Mouse (Mus musculus) right cerebral cortex, postnatal 36 days (tissue): ENCODE data around the gene Hist1h4c.
"Not testable (repeated sequence)": the region's sequence is repeated elsewhere in the genome, so short reads cannot be mapped to it uniquely, and the experiment has no call there.

ENCODE experiments used
- DNase-seq, 2 experiments: peaks; one replicate each; pipeline ENCODE4 v3.0.0; 2022; ENCODE audit warnings: low spot score in 2 of 2, mixed read lengths in 1 of 2

The Hist1h4c gene

DNA sequence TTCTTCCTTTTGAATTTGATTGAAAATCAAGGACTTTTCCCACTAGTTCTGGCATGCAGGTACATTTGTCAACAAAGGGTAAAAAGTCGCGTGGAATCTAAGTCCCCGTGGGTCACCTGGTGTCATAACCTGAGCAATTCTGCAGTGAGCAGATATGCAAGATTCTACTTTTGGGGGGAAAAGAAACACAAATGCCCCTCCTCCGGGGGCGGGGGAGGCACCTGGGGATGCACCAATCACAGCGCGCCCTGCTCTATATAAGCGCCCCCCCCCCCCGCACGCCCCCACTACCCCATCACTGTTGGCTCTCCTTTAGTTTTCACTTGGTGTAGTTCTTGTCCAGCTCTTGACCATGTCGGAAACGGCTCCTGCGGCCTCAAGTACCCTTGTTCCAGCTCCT is 2.7 kb downstream of the Hist1h4c start, which contains the start of gene Hist1h1t:
Gene Hist1h1t, plus strand, starts transcription at position 301 of the 400 bp plus-strand sequence.
- DNase-seq = no peak

DNA sequence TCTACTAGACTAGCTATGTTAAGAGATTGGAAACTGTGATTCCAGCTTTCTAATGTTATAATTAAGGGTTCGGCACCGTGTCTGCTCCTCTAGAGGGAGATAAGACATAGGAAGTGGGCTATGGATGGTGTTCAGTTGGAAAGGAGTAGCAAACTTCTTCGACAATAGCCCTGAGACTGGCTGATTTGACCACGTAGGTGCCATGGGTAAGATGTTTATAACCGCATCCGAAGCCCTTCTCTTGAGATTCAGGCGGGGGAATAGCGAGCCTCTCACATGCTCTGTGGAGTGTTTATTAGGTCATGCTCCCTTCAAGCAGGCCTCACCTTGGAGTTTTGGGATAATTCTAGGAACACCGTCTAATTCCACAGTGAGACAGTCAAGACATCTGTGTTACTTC is 3.3 kb downstream of the Hist1h4c start:
- DNase-seq = no peak

DNA sequence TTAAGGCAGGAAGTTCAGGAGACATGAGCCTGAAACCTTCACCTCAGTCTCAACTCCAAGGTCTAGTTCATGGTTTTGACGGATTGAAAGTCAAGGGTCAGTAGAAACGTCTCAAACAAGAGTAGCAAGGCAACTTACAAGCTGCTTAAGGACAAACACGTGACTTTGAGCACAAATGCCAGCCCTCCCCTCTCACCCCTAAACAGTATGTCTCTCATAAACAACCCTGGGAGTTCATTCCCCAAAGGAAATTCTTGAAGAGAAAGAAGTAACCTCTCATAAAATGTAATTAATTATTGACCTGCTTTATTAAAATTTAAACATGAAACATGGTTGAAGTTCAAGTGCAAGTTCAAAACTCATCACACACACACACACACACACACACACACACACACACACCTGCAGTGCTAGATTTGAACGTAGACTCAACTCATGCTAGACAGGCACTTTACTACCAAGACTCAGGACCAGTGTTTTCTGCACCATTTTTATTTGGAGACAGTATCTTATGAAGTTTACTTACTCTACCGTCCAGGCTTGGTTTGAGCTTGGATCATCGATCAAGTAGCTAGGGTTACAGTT is 4.3 kb downstream of the Hist1h4c start:
- no peak for DNase-seq

- DNase-seq = no peak
Measured at GRCm38 (mm10) chr13:23689459-23689858, 8.8 kb downstream of the Hist1h4c start.

DNA sequence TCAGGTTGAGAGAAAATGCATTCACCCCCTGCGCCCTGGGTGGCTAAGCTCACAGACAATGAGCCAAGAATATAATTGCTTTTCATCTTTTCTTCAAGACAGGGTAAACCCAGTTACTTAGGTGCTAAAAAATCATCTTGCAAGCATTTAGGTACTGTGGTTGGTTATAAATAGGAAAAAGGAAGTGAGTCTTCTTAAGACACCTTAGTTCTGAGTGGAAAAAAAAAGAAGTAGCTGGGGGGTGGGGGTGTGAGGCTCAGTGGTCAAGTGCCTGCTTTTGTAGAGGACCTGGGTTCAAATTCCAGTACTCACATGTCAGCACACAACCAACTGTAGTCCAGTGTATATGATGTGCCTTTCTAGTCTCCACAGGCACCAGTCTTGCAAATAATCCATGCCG is 9.3 kb downstream of the Hist1h4c start:
- DNase-seq = no peak

- no peak for DNase-seq
Measured at GRCm38 (mm10) chr13:23687907-23688306, 10.3 kb downstream of the Hist1h4c start.

- DNase-seq = no peak
Measured at GRCm38 (mm10) chr13:23687181-23687580, 11.1 kb downstream of the Hist1h4c start.

GRCm38 (mm10) chr13:23685966-23686365 is 12.3 kb downstream of the Hist1h4c start:
- DNase-seq = no peak

- DNase-seq = no peak
Measured at GRCm38 (mm10) chr13:23685121-23685861, 13.0 kb downstream of the Hist1h4c start.

DNA sequence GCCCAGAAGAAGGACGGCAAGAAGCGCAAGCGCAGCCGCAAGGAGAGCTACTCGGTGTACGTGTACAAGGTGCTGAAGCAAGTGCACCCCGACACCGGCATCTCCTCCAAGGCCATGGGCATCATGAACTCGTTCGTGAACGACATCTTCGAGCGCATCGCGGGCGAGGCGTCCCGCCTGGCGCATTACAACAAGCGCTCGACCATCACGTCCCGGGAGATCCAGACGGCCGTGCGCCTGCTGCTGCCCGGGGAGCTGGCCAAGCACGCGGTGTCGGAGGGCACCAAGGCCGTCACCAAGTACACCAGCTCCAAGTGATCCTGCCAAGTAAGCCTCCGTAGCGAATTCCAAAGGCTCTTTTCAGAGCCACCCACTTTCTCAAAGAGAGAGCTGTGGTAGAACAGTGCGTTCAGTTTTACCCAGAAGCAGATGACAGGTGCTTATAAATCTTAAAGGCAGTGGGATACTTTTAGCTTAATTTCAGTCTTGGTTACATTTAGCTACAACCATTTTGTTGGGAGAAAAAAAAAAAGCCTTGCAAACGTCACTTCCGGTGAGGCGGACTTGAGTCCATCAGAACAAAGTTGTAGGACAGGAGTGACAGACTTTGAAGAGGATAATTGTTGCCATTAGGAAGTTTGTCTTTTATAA is 13.8 kb downstream of the Hist1h4c start:
- DNase-seq = peak in 1 of 2 experiments; percentile 34

DNA sequence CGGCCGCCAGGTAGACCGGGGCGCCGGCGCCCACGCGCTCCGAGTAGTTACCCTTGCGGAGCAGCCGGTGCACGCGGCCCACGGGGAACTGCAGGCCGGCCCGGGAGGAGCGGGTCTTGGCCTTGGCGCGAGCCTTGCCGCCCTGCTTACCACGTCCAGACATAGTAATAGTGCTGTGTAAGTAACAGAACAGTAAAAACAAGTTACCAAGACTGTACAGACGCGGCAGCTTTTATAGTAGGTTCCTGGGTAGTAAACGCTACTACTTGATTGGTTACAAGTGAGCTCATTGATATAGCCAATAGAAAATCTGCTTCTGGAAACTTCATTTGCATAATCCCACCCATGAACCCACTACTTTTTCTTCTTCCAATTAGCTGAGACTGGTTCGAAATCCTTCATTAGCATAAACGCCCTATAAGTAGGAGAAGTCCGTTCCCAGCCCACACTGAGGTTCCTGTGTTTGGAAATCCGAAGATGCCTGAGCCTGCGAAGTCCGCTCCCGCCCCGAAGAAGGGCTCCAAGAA is 14.4 kb downstream of the Hist1h4c start, which contains the start of the genes Hist1h2ac and Hist1h2bc:
Gene Hist1h2ac, minus strand, starts transcription at position 194 of the 527 bp plus-strand sequence.
Gene Hist1h2bc, plus strand, starts transcription at position 445 of the 527 bp plus-strand sequence.
- peak; percentile 74 to 89 for DNase-seq

DNA sequence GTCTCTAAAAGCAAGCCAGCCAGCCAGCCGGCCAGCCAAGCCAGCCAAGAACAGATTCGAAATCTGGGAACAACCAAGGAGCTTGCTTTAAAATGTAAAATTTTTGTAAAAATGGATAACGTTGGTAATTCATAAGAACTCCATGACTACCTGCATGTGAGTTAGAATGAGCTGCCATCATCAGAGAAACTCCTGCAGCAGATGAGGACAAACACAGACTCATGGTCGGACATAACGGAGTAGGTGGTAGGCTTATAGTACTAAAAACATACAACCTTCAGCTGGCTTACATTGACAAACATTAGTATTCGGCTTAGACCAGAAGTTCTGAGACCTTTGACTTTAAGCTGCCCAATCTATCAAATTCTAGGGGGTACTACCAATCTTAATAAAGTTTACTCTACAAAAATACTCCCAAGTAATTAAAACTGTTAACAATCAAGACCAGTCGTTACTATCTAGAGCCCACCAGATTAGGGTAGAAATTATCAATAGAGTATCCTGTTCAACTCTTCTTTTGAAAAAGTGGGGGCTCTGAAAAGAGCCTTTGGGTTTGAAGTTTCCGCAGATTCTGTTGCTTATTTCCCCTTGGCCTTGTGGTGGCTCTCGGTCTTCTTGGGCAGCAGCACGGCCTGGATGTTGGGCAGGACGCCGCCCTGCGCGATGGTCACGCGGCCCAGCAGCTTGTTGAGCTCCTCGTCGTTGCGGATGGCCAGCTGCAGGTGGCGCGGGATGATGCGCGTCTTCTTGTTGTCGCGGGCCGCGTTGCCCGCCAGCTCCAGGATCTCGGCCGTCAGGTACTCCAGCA is 15.1 kb downstream of the Hist1h4c start:
- DNase-seq = not testable (repeated sequence)

DNA sequence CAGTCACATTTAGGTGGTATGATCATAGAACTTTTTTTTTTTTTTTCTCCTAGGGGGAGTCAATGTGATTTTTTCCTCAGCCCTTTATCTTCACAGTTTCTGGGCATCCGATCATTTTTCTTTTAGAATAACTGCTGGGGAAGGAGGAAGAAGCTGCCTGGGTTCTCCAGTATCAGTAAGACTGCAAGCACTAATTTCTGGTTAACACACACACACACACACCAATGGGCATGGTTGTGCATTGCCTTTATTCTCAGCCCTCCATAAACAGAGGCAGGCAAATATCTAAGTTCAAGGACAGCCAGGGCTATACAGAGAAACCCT is 15.7 kb downstream of the Hist1h4c start:
- DNase-seq = no peak

DNA sequence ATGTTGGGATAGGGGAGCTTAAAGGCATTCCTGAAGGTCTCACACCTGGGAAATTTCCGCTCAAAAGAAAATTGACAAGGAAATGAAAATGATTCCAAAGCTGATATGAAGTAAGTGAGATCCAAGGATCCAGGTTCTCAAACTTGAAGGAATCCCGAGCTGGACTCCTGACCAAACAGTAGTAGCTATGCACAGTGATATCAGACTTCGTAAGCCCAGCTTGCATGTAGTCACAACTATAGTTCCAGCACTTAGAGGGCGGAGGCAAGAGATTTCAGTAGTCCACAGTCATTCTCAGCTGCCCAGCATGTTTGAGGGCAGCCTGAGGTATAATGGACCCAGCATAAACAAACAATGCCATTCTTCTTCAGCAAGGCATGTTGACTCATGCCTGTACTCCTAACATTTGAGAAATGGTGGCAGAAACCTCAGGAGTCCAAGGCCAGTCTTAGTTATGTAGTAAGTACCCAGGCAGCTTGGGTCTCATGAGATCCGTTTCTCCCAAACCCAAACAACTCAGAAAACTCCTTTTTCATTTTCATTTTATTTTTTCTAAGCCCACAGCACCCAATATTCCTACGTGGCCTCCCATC is 16.2 kb downstream of the Hist1h4c start:
- DNase-seq = no peak

DNA sequence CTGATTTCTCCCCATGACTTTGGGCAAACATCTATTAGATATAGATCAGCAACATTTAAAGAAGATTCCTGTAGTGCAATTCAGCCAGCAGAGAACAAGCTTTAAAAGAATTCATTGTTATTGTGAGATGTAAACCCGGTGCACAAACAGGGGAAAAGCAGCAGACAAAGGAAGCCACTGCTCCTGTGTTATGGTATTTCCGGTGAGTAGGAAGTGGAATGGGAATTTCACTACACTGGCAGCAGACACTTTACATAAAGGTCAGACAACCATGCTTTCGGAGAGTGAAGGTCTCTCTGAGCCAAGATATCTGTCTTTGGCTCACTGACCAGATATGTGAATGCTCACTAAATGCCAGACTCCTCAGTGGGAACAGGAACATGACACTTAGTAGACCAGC is 35.7 kb downstream of the Hist1h4c start:
- no peak for DNase-seq

- no peak for DNase-seq
Measured at GRCm38 (mm10) chr13:23659636-23660366, 38.5 kb downstream of the Hist1h4c start.
